ENCODE assay signal across 9 mouse cellular contexts in the genomic region with DNA sequence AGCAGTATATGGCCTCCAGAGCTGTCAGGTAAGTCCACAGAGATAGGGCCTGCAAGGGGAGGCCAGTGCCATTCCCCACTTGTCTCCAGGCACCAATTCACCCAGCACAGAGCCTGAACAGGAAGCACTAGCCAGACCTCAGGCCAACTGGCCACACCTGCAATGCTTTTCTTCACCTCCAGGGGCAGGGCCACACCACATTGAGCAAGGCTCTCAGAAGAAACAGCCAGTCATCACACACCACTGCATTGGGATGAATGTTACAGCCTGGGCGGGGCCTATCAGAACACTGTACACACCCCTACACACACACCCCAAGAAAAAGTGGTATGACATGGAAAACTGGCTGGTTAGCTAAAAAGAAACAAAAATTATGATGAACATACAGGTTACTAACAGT. TPM values are rescaled to one million over a fixed set of nuclear protein-coding genes. Genes with fewer than 3 reads are reported as not detected.
DNase-seq lines count a peak whose midpoint lies in the region; ATAC-seq and TF ChIP-seq lines count a peak whose summit lies in the region.
"Had no signal": no experiment of that assay in that cellular context is flagged by ENCODE, and none has a peak within 500 bp of the region (broad histone marks: within the 10 kb centered on the region; RNA-seq: fewer than 3 reads in every experiment).

No protein-coding gene starts in this region.

- in situ Hi-C loops in CH12.LX (cut with MboI; ENCODE audit: low pct_ligation_motif_present, low pct_unique_long_range_greater_than_20kb, low sequenced_read_pairs): no loop called here

- H3K27ac ChIP-seq in CH12.LX (ENCODE audit: insufficient read depth, low read depth): no peak overlapping the region
- no peak overlapping the region for H3K27ac ChIP-seq in kidney, postnatal 0 days
- H3K27ac ChIP-seq: heart, embryonic 13.5 days had no signal

- no peak overlapping the region for H3K4me2 ChIP-seq in CH12.LX (ENCODE audit: insufficient read depth, low read depth, poor library complexity, severe bottlenecking)
- no peak overlapping the region for H3K4me2 ChIP-seq in kidney, postnatal 0 days (ENCODE audit: low read length)
- H3K4me2 ChIP-seq: heart, embryonic 13.5 days had no signal

- TF ChIP-seq RAD21 in CH12.LX (IDR thresholded peaks at IDR 0.05; ENCODE audit: low read depth, low read length): peak; percentile 52

- H3K9ac ChIP-seq in CH12.LX (ENCODE audit: insufficient read depth, low read depth): no peak overlapping the region
- no peak overlapping the region for H3K9ac ChIP-seq in kidney, postnatal 0 days (ENCODE audit: low read depth, low read length)
- H3K9ac ChIP-seq: heart, embryonic 13.5 days had no signal

- H3K79me2 ChIP-seq in CH12.LX (replicated peaks; ENCODE audit: control insufficient read depth, extremely low read depth, insufficient read depth, poor library complexity, severe bottlenecking): no peaks in the 10 kb centered on the region

- TF ChIP-seq EP300 in CH12.LX (IDR thresholded peaks at IDR 0.05; ENCODE audit: low read length): no peak

- no peak overlapping the region for H3K4me3 ChIP-seq in CH12.LX (replicated peaks in 1 of 3; ENCODE audit: low read depth in 2 of 3, low read length in 2 of 3, poor library complexity in 1 of 3)
- H3K4me3 ChIP-seq in kidney, postnatal 0 days (replicated peaks; ENCODE audit: low read depth, low read length): no peak overlapping the region
- H3K4me3 ChIP-seq: heart, embryonic 13.5 days had no signal

- H3K4me1 ChIP-seq in CH12.LX (ENCODE audit: control insufficient read depth in 1 of 2, insufficient read depth in 2 of 2): peaks cover under 1 to 32% of the 10 kb centered on the region in 2 experiments; a peak in 3 of 4 replicates
- H3K4me1 ChIP-seq in kidney, postnatal 0 days (replicated peaks; ENCODE audit: insufficient read depth, low read length): no peaks in the 10 kb centered on the region

- H3K9me3 ChIP-seq in CH12.LX (replicated peaks; ENCODE audit: low read length): no peaks in the 10 kb centered on the region
- no peaks in the 10 kb centered on the region for H3K9me3 ChIP-seq in kidney, postnatal 0 days (replicated peaks; ENCODE audit: low read length)
- H3K9me3 ChIP-seq: heart, embryonic 13.5 days had no signal

- H3K27me3 ChIP-seq in CH12.LX (replicated peaks): no peaks in the 10 kb centered on the region
- no peaks in the 10 kb centered on the region for H3K27me3 ChIP-seq in kidney, postnatal 0 days (ENCODE audit: insufficient read depth, low read length)
- H3K27me3 ChIP-seq: heart, embryonic 13.5 days had no signal

- 96% methylated on average over 1 of the region's 1 CpGs for WGBS in kidney, postnatal 0 days

- DNase-seq in heart, postnatal 4 days: peak; percentile 53
- DNase-seq in heart, postnatal 36 days: no peak
- peak; percentile 71 for DNase-seq in CH12.LX (ENCODE audit: extremely low read depth)
- DNase-seq in adrenal gland, postnatal 14 days: peak; percentile 55
- no peak for DNase-seq in kidney, postnatal 0 days (ENCODE audit: low spot score)
- peak; percentile 18 to 47 for DNase-seq in monocyte, adult 2 months (ENCODE audit: low read depth in 1 of 2, low spot score in 2 of 2)
- DNase-seq in right cerebral cortex, postnatal 10 days (ENCODE audit: low spot score in 2 of 2): no peak
- DNase-seq in heart, postnatal 25 days (ENCODE audit: low spot score): no peak

- dilution Hi-C loops in CH12.LX (cut with MboI; ENCODE audit: extremely low pct_ligation_motif_present, extremely low pct_unique_long_range_greater_than_20kb, low sequenced_read_pairs): no loop called here

- ATAC-seq in kidney, postnatal 0 days (replicated peaks; ENCODE audit: low FRiP score, low read depth): no peak

- peak; percentile 71 to 77 for TF ChIP-seq CTCF in CH12.LX (conservative IDR thresholded peaks at IDR 0.05 in 1 of 2, IDR thresholded peaks at IDR 0.05 in 1 of 2; ENCODE audit: low read depth in 2 of 2, low read length in 2 of 2)
- peak; percentile 65 for TF ChIP-seq CTCF in kidney, postnatal 0 days (IDR thresholded peaks at IDR 0.05; ENCODE audit: low read depth)

- H3K36me3 ChIP-seq in CH12.LX (replicated peaks in 1 of 2; ENCODE audit: control insufficient read depth in 1 of 2, insufficient read depth in 1 of 2, low read length in 1 of 2): peaks cover 0 to 4% of the 10 kb centered on the region in 2 experiments
- H3K36me3 ChIP-seq in kidney, postnatal 0 days (ENCODE audit: insufficient read depth, low read length): no peaks in the 10 kb centered on the region; the same call in 1 of the 2 replicates
- H3K36me3 ChIP-seq: heart, embryonic 13.5 days had no signal

- no peak for TF ChIP-seq POLR2A in CH12.LX (IDR thresholded peaks at IDR 0.05; ENCODE audit: low read depth, low read length)

- intact Hi-C loops in heart, postnatal 36 days (cut with DNase I): no loop called here
- intact Hi-C loops in heart, postnatal 25 days (cut with DNase I): no loop called here

TF ChIP-seq in CH12.LX, 34 proteins besides CTCF, POLR2A, EP300 and RAD21:
- TF ChIP-seq NELFE (IDR thresholded peaks at IDR 0.05; ENCODE audit: low read depth, low read length): no peak
- TF ChIP-seq JUN (IDR thresholded peaks at IDR 0.05; ENCODE audit: insufficient read depth, low read depth, low read length): no peak
- TF ChIP-seq ETS1 (conservative IDR thresholded peaks at IDR 0.05; ENCODE audit: low read depth, low read length): no peak
- TF ChIP-seq RCOR1 (conservative IDR thresholded peaks at IDR 0.05; ENCODE audit: low read depth, low read length): no peak
- no peak for TF ChIP-seq GABPA (IDR thresholded peaks at IDR 0.05; ENCODE audit: insufficient replicate concordance, low read depth, low read length)
- 0 out of 2 replicates have a peak, but pooled peaks have one; percentile 24 for TF ChIP-seq ELF1 (IDR thresholded peaks at IDR 0.05; ENCODE audit: low read depth, low read length)
- TF ChIP-seq SMC3 (IDR thresholded peaks at IDR 0.05; ENCODE audit: low read depth, low read length): peak; percentile 47
- TF ChIP-seq CHD2 (IDR thresholded peaks at IDR 0.05; ENCODE audit: low read length): no peak
- TF ChIP-seq PAX5 (IDR thresholded peaks at IDR 0.05; ENCODE audit: low read length): no peak
- no peak for TF ChIP-seq E2F4 (IDR thresholded peaks at IDR 0.05; ENCODE audit: insufficient replicate concordance, low read depth, low read length)
- TF ChIP-seq BHLHE40 (IDR thresholded peaks at IDR 0.05; ENCODE audit: low read depth, low read length): no peak
- TF ChIP-seq MAZ (IDR thresholded peaks at IDR 0.05; ENCODE audit: low read depth, low read length): no peak

RNA-seq across cellular contexts. Expression of a gene that starts 42.3 kb away (rescaled TPM):
- 1 to 10 TPM; 8.7 to 8.8 TPM for total RNA-seq in heart, postnatal 4 days (2021)
- total RNA-seq in heart, postnatal 36 days (2021): 1 to 10 TPM; 4.8 to 5.6 TPM
- 1.2 and 1.5 TPM in 2 replicates for total RNA-seq in CH12.LX (2012; rRNA removed)
- 0.62 and 0.95 TPM in 2 replicates for total RNA-seq in CH12.LX (2014; rRNA removed)
- polyA plus RNA-seq in CH12.LX (2012; ENCODE audit: insufficient read length, low read depth): 1.3 and 2.1 TPM in 2 replicates
- 3.7 and 5.2 TPM in 2 replicates for total RNA-seq in adrenal gland, postnatal 14 days (2021)
- polyA plus RNA-seq in kidney, postnatal 0 days (2015; fragmentation: Nextera tagmentation; extraction: Ambion mirVana): 3.1 and 3.4 TPM in 2 replicates
- total RNA-seq in heart, postnatal 25 days (2021): 1 to 10 TPM; 4.1 to 5.8 TPM

Comparison
In these comparisons a context has a peak if more than half of its experiments do, and no peak if none do; other contexts are left out.
1. DNase-seq: peak in heart, postnatal 4 days (single experiment), CH12.LX (single experiment), adrenal gland, postnatal 14 days (single experiment) and monocyte, adult 2 months (2 of 2); none in heart, postnatal 36 days (0 of 2), kidney, postnatal 0 days (single experiment), right cerebral cortex, postnatal 10 days (0 of 2) and heart, postnatal 25 days (single experiment).